Comparison of ENCODE assay signal across 8 mouse cellular contexts in genomic region chr13:95323950-95324625, GRCm38 (mm10). TPM values are rescaled to one million over a fixed set of nuclear protein-coding genes. Genes with fewer than 3 reads are reported as not detected.
DNase-seq lines count a peak whose midpoint lies in the region; ATAC-seq and TF ChIP-seq lines count a peak whose summit lies in the region.

No protein-coding gene starts in this region.

- ATAC-seq in heart, embryonic 11.5 days (replicated peaks; ENCODE audit: insufficient number of reproducible peaks, low FRiP score, low TSS enrichment), result no peak
- ATAC-seq in kidney, embryonic 15.5 days (replicated peaks; ENCODE audit: low FRiP score), result no peak
- no peak for ATAC-seq in liver, embryonic 16.5 days (ENCODE audit: low read depth)
- ATAC-seq in neural tube, embryonic 12.5 days (ENCODE audit: low FRiP score, low read depth), result peak; percentile 29

- peak overlapping the region; percentile 84 for H3K4me3 ChIP-seq in C2C12 (ENCODE audit: insufficient read depth, poor library complexity, severe bottlenecking)
- H3K4me3 ChIP-seq in heart, embryonic 11.5 days (ENCODE audit: low read depth, low read length), result peak overlapping the region; percentile 87
- peak overlapping the region; percentile 67 for H3K4me3 ChIP-seq in kidney, embryonic 15.5 days (replicated peaks)
- H3K4me3 ChIP-seq in liver, embryonic 16.5 days (ENCODE audit: low read depth, low read length), result peak overlapping the region; percentile 67
- peak overlapping the region; percentile 81 for H3K4me3 ChIP-seq in neural tube, embryonic 12.5 days

- H3K79me3 ChIP-seq in C2C12 (ENCODE audit: low read depth), result peaks cover 30% of the 10 kb centered on the region

- H3K4me2 ChIP-seq in heart, embryonic 11.5 days, result peak overlapping the region; percentile 89
- peak overlapping the region; percentile 70 for H3K4me2 ChIP-seq in kidney, embryonic 15.5 days
- peak overlapping the region; percentile 54 for H3K4me2 ChIP-seq in liver, embryonic 16.5 days (ENCODE audit: low read depth, low read length)
- peak overlapping the region; percentile 85 for H3K4me2 ChIP-seq in neural tube, embryonic 12.5 days (replicated peaks)

- peak overlapping the region; percentile 99 for H3ac ChIP-seq in C2C12 (ENCODE audit: control insufficient read depth, insufficient read length, low read depth)

- peak; percentile 45 for TF ChIP-seq CTCF in C2C12 (IDR thresholded peaks at IDR 0.05; ENCODE audit: control insufficient read depth, insufficient read depth, insufficient read length)

- H3K27ac ChIP-seq in heart, embryonic 11.5 days (ENCODE audit: low read depth, low read length), result peak overlapping the region; percentile 97; the same call in 1 of the 2 replicates
- H3K27ac ChIP-seq in kidney, embryonic 15.5 days, result peak overlapping the region; percentile 99
- H3K27ac ChIP-seq in liver, embryonic 16.5 days (ENCODE audit: low read length), result no peak overlapping the region; the same call in 1 of the 2 replicates
- H3K27ac ChIP-seq in neural tube, embryonic 12.5 days, result no peak overlapping the region

- H3K9me3 ChIP-seq in heart, embryonic 11.5 days (replicated peaks; ENCODE audit: control insufficient read depth, low read length), result no peaks in the 10 kb centered on the region
- H3K9me3 ChIP-seq in kidney, embryonic 15.5 days (replicated peaks), result no peaks in the 10 kb centered on the region
- no peaks in the 10 kb centered on the region for H3K9me3 ChIP-seq in liver, embryonic 16.5 days (replicated peaks; ENCODE audit: control insufficient read depth, low read length)
- no peaks in the 10 kb centered on the region for H3K9me3 ChIP-seq in neural tube, embryonic 12.5 days

- H3K27me3 ChIP-seq in C2C12 (ENCODE audit: control insufficient read depth, insufficient read depth, insufficient read length), result no peaks in the 10 kb centered on the region
- H3K27me3 ChIP-seq in heart, embryonic 11.5 days (ENCODE audit: control insufficient read depth, insufficient read depth, low read length), result no peaks in the 10 kb centered on the region
- H3K27me3 ChIP-seq in kidney, embryonic 15.5 days, result no peaks in the 10 kb centered on the region
- peaks cover 12% of the 10 kb centered on the region for H3K27me3 ChIP-seq in liver, embryonic 16.5 days (ENCODE audit: control insufficient read depth, insufficient read depth, low read depth, low read length)
- H3K27me3 ChIP-seq in neural tube, embryonic 12.5 days (replicated peaks), result no peaks in the 10 kb centered on the region

- H3K36me3 ChIP-seq in C2C12 (ENCODE audit: control insufficient read depth, insufficient read depth), result peaks cover 6% of the 10 kb centered on the region
- no peaks in the 10 kb centered on the region for H3K36me3 ChIP-seq in heart, embryonic 11.5 days (ENCODE audit: control insufficient read depth, insufficient read depth, low read length)
- peaks cover 6% of the 10 kb centered on the region; the same call in 1 of the 2 replicates for H3K36me3 ChIP-seq in kidney, embryonic 15.5 days
- H3K36me3 ChIP-seq in liver, embryonic 16.5 days (ENCODE audit: control insufficient read depth, insufficient read depth), result no peaks in the 10 kb centered on the region
- no peaks in the 10 kb centered on the region for H3K36me3 ChIP-seq in neural tube, embryonic 12.5 days

- peaks cover 47% of the 10 kb centered on the region for H3K79me2 ChIP-seq in C2C12 (ENCODE audit: control insufficient read depth, insufficient read depth)

- 25% methylated on average over 15 of the region's 15 CpGs for WGBS in heart, embryonic 11.5 days (ENCODE audit: insufficient replicate concordance)
- 23% methylated on average over 15 of the region's 15 CpGs for WGBS in kidney, embryonic 15.5 days
- 19% methylated on average over 15 of the region's 15 CpGs for WGBS in liver, embryonic 16.5 days (ENCODE audit: insufficient replicate concordance)
- WGBS in neural tube, embryonic 12.5 days, result 25% methylated on average over 15 of the region's 15 CpGs

- H3K9ac ChIP-seq in heart, embryonic 11.5 days (ENCODE audit: low read depth, low read length), result peak overlapping the region; percentile 99
- H3K9ac ChIP-seq in kidney, embryonic 15.5 days, result peak overlapping the region; percentile 77
- 0 out of 2 replicates have a peak overlapping the region, but pooled peaks have one; percentile 8 for H3K9ac ChIP-seq in liver, embryonic 16.5 days (ENCODE audit: low read depth, low read length)
- peak overlapping the region; percentile 98 for H3K9ac ChIP-seq in neural tube, embryonic 12.5 days

- peaks cover 8% of the 10 kb centered on the region for H3K4me1 ChIP-seq in heart, embryonic 11.5 days (ENCODE audit: control insufficient read depth, insufficient read depth, low read length)
- peaks cover 49% of the 10 kb centered on the region for H3K4me1 ChIP-seq in kidney, embryonic 15.5 days
- peaks cover 11% of the 10 kb centered on the region for H3K4me1 ChIP-seq in liver, embryonic 16.5 days (ENCODE audit: control insufficient read depth, low read depth, low read length)
- H3K4me1 ChIP-seq in neural tube, embryonic 12.5 days, result peaks cover 14% of the 10 kb centered on the region

- DNase-seq in adrenal gland, adult (ENCODE audit: inconsistent age in 2 of 2, low spot score in 1 of 2), result peak; percentile 49 to 79
- peak; percentile 77 for DNase-seq in embryo, embryonic 10.5 days (ENCODE audit: low spot score)
- peak; percentile 67 for DNase-seq in thymus, postnatal 25 days

TF ChIP-seq in C2C12, 6 proteins besides CTCF, POLR2A, EP300 and RAD21:
- TF ChIP-seq MAX (IDR thresholded peaks at IDR 0.05) (no peak), USF1 (IDR thresholded peaks at IDR 0.05; ENCODE audit: low read depth) (peak; percentile 21)

RNA-seq across cellular contexts. Expression of gene Zbed3, which starts 0.7 kb away (rescaled TPM):
- polyA plus RNA-seq in C2C12 (2012; fragmentation: generic; extraction: Trizol), result 22.6 TPM
- 56.0 and 57.8 TPM in 2 replicates for polyA plus RNA-seq in heart, embryonic 11.5 days (2014; fragmentation: Nextera tagmentation; extraction: Ambion mirVana)
- 77.8 and 84.1 TPM in 2 replicates for polyA plus RNA-seq in kidney, embryonic 15.5 days (2015; fragmentation: Nextera tagmentation; extraction: Ambion mirVana)
- polyA plus RNA-seq in liver, embryonic 16.5 days (2015; fragmentation: Nextera tagmentation; extraction: Ambion mirVana), result 4.9 and 5.2 TPM in 2 replicates
- 53.3 and 59.3 TPM in 2 replicates for polyA plus RNA-seq in neural tube, embryonic 12.5 days (2016; fragmentation: Nextera tagmentation; extraction: Ambion mirVana)

RNA-seq across cellular contexts. Expression of gene Aggf1, which starts 51.1 kb away (rescaled TPM):
- polyA plus RNA-seq in C2C12 (2012; fragmentation: generic; extraction: Trizol), result 14.7 TPM
- polyA plus RNA-seq in heart, embryonic 11.5 days (2014; fragmentation: Nextera tagmentation; extraction: Ambion mirVana), result 26.5 and 30.7 TPM in 2 replicates
- polyA plus RNA-seq in kidney, embryonic 15.5 days (2015; fragmentation: Nextera tagmentation; extraction: Ambion mirVana), result 35.9 and 37.4 TPM in 2 replicates
- 13.1 and 13.3 TPM in 2 replicates for polyA plus RNA-seq in liver, embryonic 16.5 days (2015; fragmentation: Nextera tagmentation; extraction: Ambion mirVana)
- 50.5 and 54.0 TPM in 2 replicates for polyA plus RNA-seq in neural tube, embryonic 12.5 days (2016; fragmentation: Nextera tagmentation; extraction: Ambion mirVana)

Comparison
In these comparisons a context has a peak if more than half of its experiments do, and no peak if none do; other contexts are left out.
1. H3K27ac ChIP-seq: peak in heart, embryonic 11.5 days (single experiment) and kidney, embryonic 15.5 days (single experiment); none in liver, embryonic 16.5 days (single experiment) and neural tube, embryonic 12.5 days (single experiment).
2. H3K9ac ChIP-seq: peak in every context shown above with its lines; median percentile 99 in heart, embryonic 11.5 days; 98 in neural tube, embryonic 12.5 days; 77 in kidney, embryonic 15.5 days; 8 in liver, embryonic 16.5 days.
3. Peak in every context shown above with its lines, with median percentiles within 50 percentile points of each other: H3K4me3 ChIP-seq, DNase-seq and H3K4me2 ChIP-seq.